Mouse (Mus musculus): Measurements from ENCODE around the gene Atp6v1b1. TPM values are rescaled to one million over a fixed set of nuclear protein-coding genes. Genes with fewer than 3 reads are reported as not detected.

Atp6v1b1 gene
- not detected for total RNA-seq (2023)

GRCm38 (mm10) chr6:83742761-83743160, at the start of gene Atp6v1b1:
Atp6v1b1 (plus strand) TSS chr6:83742990.

GRCm38 (mm10) chr6:83711067-83711675, 31.6 kb upstream of the Atp6v1b1 start, which contains the start of gene Vax2:
Vax2 (plus strand) TSS chr6:83711264.

GRCm38 (mm10) chr6:83762344-83762743, 19.6 kb downstream of the Atp6v1b1 start, which contains the start of gene Ankrd53:
Ankrd53 (plus strand) TSS chr6:83762644.

GRCm38 (mm10) chr6:83775638-83776293, 33.0 kb downstream of the Atp6v1b1 start, which contains the start of gene Tex261:
Tex261 (minus strand) TSS chr6:83775813.

GRCm38 (mm10) chr6:83794760-83795296, 52.0 kb downstream of the Atp6v1b1 start, which contains the start of gene Nagk:
Nagk (plus strand) TSS chr6:83794982.

Other genes with a start within 250 kb of the Atp6v1b1 start
- gene Dguok, start 236.0 kb upstream of the Atp6v1b1 start, total RNA-seq (2023) = 10 to 100 TPM; 43.8 to 49.0 TPM
- not detected for gene Actg2, start 206.7 kb upstream of the Atp6v1b1 start, total RNA-seq (2023)
- gene Stambp, start 170.3 kb upstream of the Atp6v1b1 start, total RNA-seq (2023) = 10 to 100 TPM; 23.4 to 27.7 TPM
- not detected for gene Clec4f, start 86.8 kb upstream of the Atp6v1b1 start, total RNA-seq (2023)
- gene Cd207, start 65.1 kb upstream of the Atp6v1b1 start, total RNA-seq (2023) = under 1 TPM in 1 of 2 experiments, not detected in 1; 0.46 TPM
- not detected for gene Vax2, start 31.7 kb upstream of the Atp6v1b1 start, total RNA-seq (2023)
- gene Ankrd53, start 19.7 kb downstream of the Atp6v1b1 start, total RNA-seq (2023) = not detected
- gene Tex261, start 32.8 kb downstream of the Atp6v1b1 start, total RNA-seq (2023) = 10 to 100 TPM; 52.2 to 56.6 TPM
- gene Nagk, start 52.0 kb downstream of the Atp6v1b1 start, total RNA-seq (2023) = 10 to 100 TPM; 27.5 to 37.0 TPM
- 10 to 100 TPM in 1 of 2 experiments, 1 to 10 TPM in 1; 7.7 to 10.4 TPM for gene Paip2b, start 88.8 kb downstream of the Atp6v1b1 start, total RNA-seq (2023)
- gene Zfp638, start 124.1 kb downstream of the Atp6v1b1 start, total RNA-seq (2023) = 100 to 1,000 TPM; 114 to 154 TPM

Measured in monocyte, adult 59 days (primary cell).